Mouse (Mus musculus) C2C12 (cell line): ENCODE measurements around the gene Clec16a. TPM values are rescaled to one million over a fixed set of nuclear protein-coding genes. Genes with fewer than 3 reads are reported as not detected.

Experiments used
- H3K27me3 ChIP-seq: one replicate; pipeline ENCODE4 v1.6.1; 2011; ENCODE audit not compliant: control insufficient read depth, insufficient read depth, insufficient read length
- H3K36me3 ChIP-seq: one replicate; pipeline ENCODE4 v1.6.1; 2011; ENCODE audit not compliant: control insufficient read depth, insufficient read depth
- H3K4me3 ChIP-seq: one replicate; pipeline ENCODE4 v1.5.1; 2011; ENCODE audit warnings: mild to moderate bottlenecking, control low read depth; ENCODE audit not compliant: poor library complexity, insufficient read depth, severe bottlenecking
- H3K79me2 ChIP-seq: one replicate; pipeline ENCODE4 v1.6.1; 2011; ENCODE audit not compliant: control insufficient read depth, insufficient read depth
- H3K79me3 ChIP-seq: one replicate; pipeline ENCODE4 v1.6.1; 2011; ENCODE audit warnings: low read depth, control low read depth
- H3ac ChIP-seq: one replicate; pipeline ENCODE3; 2011; ENCODE audit warnings: low read depth; ENCODE audit not compliant: control insufficient read depth, insufficient read length
- CEBPB ChIP-seq: IDR thresholded peaks from one replicate; pipeline ENCODE4 v1.6.1; 2011; ENCODE audit warnings: low read depth, mild to moderate bottlenecking, control low read depth, moderate library complexity
- CTCF ChIP-seq: IDR thresholded peaks from one replicate; pipeline ENCODE4 v1.5.1; 2011; ENCODE audit not compliant: control insufficient read depth, insufficient read depth, insufficient read length
- FOSL1 ChIP-seq: IDR thresholded peaks from one replicate; pipeline ENCODE4 v1.8.0; 2011; ENCODE audit warnings: mild to moderate bottlenecking, low read length; ENCODE audit not compliant: poor library complexity, insufficient read depth, severe bottlenecking
- MAX ChIP-seq: IDR thresholded peaks from one replicate; pipeline ENCODE4 v1.6.1; 2011; ENCODE audit warnings: mild to moderate bottlenecking, control low read depth
- MYOD1 ChIP-seq: IDR thresholded peaks from one replicate; pipeline ENCODE4 v1.6.1; 2011; ENCODE audit warnings: low read depth; ENCODE audit not compliant: control insufficient read depth, insufficient read length
- MYOG ChIP-seq: IDR thresholded peaks from one replicate; pipeline ENCODE4 v1.6.1; 2011; ENCODE audit not compliant: control insufficient read depth, insufficient read length; ENCODE audit errors: extremely low read depth
- USF1 ChIP-seq: IDR thresholded peaks from one replicate; pipeline ENCODE4 v1.6.1; 2011; ENCODE audit warnings: low read depth, mild to moderate bottlenecking, control low read depth, moderate library complexity
- polyA plus RNA-seq: library from polyadenylated mRNA; unstranded; fragments of >200 nt; fragmentation: generic; extraction: Trizol; gene quantifications from one replicate; pipeline ENCODE4 v1.2.1, GENCODE M21; 2012; ENCODE audit warnings: missing spikeins

Gene Clec16a
- polyA plus RNA-seq, 1 experiment: 10.0 TPM

DNA sequence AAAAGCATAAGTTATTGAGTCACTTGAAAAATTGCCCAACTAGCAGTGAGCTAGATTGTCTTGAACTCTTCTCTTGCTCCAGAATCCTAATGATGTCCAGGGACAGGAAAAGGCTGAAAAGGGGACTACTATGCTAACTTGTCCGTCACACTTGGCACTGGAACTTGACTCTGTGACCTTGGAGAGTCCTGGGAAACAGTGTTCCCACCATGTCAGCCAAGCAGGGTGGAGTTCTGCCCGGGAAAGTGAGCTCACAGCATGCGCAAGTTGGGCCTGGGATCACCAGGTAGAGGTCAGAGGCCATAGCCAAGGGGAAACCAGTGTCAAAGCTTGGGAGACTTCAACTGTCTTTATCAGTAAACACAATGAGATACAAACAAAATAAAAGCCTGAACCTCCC is 62.7 kb downstream of the Clec16a start:
- Histone ChIP-seq H3K36me3 (no peaks in the 10 kb centered on the region), H3ac (no peak overlapping the region), H3K4me3 (no peak overlapping the region), H3K79me3 (no peaks in the 10 kb centered on the region), H3K79me2 (no peaks in the 10 kb centered on the region), H3K27me3 (no peaks in the 10 kb centered on the region)
- TF ChIP-seq CEBPB: no peak
- TF ChIP-seq USF1: no peak
- TF ChIP-seq MAX: no peak

- Histone ChIP-seq H3K4me3 (no peak overlapping the region), H3K27me3 (no peaks in the 10 kb centered on the region), H3K36me3 (no peaks in the 10 kb centered on the region), H3K79me2 (no peaks in the 10 kb centered on the region), H3K79me3 (no peaks in the 10 kb centered on the region), H3ac (no peak overlapping the region)
- TF ChIP-seq FOSL1: no peak
- TF ChIP-seq MAX: no peak
- no peak for TF ChIP-seq MYOG
These were observed 64.8 kb downstream of the Clec16a start for GRCm38 (mm10) chr16:10609921-10610320.

DNA sequence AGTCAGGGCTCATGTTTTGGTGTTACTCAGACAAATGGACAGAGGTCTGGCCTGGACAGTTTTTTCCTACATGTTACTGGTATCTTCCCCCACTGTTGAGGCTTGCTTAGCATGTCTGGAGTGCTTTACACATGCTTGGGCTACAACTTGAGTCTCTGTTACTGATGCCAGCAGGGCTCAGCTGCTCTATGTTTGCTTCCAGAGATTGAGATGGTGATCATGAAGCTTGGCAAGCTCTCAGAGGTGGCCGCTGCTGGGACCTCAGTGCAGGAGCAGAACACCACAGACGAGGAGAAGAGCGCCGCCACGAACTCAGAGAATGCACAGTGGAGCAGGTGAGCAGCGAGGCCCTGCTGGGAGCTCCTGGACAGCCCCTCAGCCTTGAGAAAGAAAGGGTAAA is 65.7 kb downstream of the Clec16a start:
- H3K27me3 ChIP-seq: no peaks in the 10 kb centered on the region
- H3ac ChIP-seq: no peak overlapping the region
- TF ChIP-seq MYOD1 (no peak), USF1 (no peak), FOSL1 (no peak), CTCF (no peak), MYOG (no peak), MAX (no peak), CEBPB (no peak)
- no peak overlapping the region for H3K4me3 ChIP-seq
- no peaks in the 10 kb centered on the region for H3K79me2 ChIP-seq
- no peaks in the 10 kb centered on the region for H3K36me3 ChIP-seq
- no peaks in the 10 kb centered on the region for H3K79me3 ChIP-seq

DNA sequence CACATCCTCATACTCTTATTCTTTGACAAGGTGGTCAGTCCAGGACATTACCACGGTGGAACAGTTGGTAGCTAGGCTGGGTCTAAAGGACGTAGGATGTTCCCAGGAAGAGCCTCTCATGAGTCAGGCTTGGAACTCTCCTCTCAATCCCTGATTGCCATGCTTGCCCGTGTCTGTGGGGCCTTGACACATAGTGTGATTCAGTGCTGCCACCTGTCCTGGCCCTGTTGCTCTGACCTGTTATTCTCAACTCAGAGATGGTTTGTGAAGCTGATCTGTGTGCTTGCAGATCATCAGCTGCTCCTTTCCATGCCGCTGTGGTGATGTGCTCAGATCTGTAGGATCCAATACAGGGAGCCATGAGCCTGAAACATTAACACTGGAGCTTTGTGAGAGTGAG is 66.2 kb downstream of the Clec16a start:
- Histone ChIP-seq H3K79me3 (no peaks in the 10 kb centered on the region), H3K27me3 (no peaks in the 10 kb centered on the region), H3K36me3 (no peaks in the 10 kb centered on the region), H3K4me3 (no peak overlapping the region), H3ac (no peak overlapping the region), H3K79me2 (no peaks in the 10 kb centered on the region)
- TF ChIP-seq MAX (no peak), USF1 (no peak), MYOD1 (no peak), FOSL1 (no peak), CEBPB (no peak), CTCF (no peak), MYOG (no peak)

DNA sequence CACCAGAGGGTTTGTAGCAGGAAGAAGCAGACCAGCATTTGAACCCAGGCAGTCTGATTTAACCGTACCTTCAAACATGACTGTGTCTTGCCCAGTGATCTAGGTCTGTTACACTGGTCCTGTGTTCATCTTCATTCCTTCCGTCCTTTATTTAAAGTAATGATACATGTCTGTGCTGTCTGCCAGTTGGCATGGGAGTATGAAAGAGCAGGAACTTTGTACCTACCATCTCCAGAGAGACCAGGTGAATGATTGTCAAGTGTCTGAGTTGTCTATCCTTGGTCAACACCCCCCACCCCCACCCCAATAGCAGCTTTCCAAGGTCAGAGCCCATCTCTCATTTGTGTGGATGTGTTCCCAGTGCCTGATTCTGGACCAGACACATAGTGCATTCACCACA is 68.9 kb downstream of the Clec16a start:
- Histone ChIP-seq H3ac (no peak overlapping the region), H3K27me3 (no peaks in the 10 kb centered on the region), H3K79me2 (no peaks in the 10 kb centered on the region), H3K79me3 (no peaks in the 10 kb centered on the region), H3K36me3 (no peaks in the 10 kb centered on the region), H3K4me3 (no peak overlapping the region)
- TF ChIP-seq CTCF: no peak

DNA sequence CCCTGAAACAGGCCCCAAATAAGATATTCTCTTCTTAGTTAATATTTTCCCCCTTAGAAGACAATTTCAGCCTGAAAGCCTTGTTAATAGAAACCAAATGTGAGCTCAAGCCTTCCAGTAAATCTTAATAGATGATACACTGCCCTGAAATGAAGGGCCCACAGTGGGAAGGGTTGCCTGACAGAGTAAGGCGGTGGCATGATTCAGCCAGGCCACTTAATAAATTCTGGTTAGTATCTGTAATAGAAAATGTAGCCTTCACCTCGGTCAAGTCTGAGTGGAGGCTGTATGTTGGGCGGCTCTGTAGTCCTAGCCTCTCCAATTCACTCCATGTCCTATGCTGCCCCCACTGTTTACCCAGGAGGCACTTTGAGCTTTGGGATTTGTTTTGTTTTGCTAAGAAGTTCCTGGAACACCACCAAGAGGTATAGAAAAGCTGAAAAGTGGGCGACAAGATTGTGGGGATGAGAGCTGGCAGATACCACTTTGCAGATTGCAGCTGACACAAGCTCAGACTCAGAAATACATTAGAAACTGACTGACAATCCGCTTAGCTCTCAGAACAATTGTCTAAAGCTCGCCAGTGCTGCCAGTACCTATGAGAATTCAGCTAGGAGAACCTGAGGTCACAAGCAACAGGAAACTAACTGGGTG is 75.9 kb downstream of the Clec16a start:
- no peak overlapping the region for H3K4me3 ChIP-seq
- no peaks in the 10 kb centered on the region for H3K27me3 ChIP-seq
- no peak overlapping the region for H3ac ChIP-seq
- H3K79me2 ChIP-seq: no peaks in the 10 kb centered on the region
- H3K79me3 ChIP-seq: no peaks in the 10 kb centered on the region
- no peaks in the 10 kb centered on the region for H3K36me3 ChIP-seq
- TF ChIP-seq USF1: no peak
- TF ChIP-seq MAX: no peak
- TF ChIP-seq MYOG: no peak
- no peak for TF ChIP-seq CTCF

GRCm38 (mm10) chr16:10621710-10622109 is 76.6 kb downstream of the Clec16a start:
- Histone ChIP-seq H3K4me3 (no peak overlapping the region), H3ac (no peak overlapping the region), H3K36me3 (no peaks in the 10 kb centered on the region), H3K79me3 (no peaks in the 10 kb centered on the region), H3K27me3 (no peaks in the 10 kb centered on the region), H3K79me2 (no peaks in the 10 kb centered on the region)
- TF ChIP-seq CEBPB (no peak), FOSL1 (no peak)
